Mouse (Mus musculus): ENCODE measurements around the gene Zfhx3.

Gene Zfhx3

GRCm38 (mm10) chr8:108750806-108751205 is 808.4 kb downstream of the Zfhx3 start:
- DNase-seq (ENCODE audit: low spot score) = no peak

- DNase-seq (ENCODE audit: low spot score) = no peak
Observed at GRCm38 (mm10) chr8:108754556-108754955, 812.1 kb downstream of the Zfhx3 start.

DNA sequence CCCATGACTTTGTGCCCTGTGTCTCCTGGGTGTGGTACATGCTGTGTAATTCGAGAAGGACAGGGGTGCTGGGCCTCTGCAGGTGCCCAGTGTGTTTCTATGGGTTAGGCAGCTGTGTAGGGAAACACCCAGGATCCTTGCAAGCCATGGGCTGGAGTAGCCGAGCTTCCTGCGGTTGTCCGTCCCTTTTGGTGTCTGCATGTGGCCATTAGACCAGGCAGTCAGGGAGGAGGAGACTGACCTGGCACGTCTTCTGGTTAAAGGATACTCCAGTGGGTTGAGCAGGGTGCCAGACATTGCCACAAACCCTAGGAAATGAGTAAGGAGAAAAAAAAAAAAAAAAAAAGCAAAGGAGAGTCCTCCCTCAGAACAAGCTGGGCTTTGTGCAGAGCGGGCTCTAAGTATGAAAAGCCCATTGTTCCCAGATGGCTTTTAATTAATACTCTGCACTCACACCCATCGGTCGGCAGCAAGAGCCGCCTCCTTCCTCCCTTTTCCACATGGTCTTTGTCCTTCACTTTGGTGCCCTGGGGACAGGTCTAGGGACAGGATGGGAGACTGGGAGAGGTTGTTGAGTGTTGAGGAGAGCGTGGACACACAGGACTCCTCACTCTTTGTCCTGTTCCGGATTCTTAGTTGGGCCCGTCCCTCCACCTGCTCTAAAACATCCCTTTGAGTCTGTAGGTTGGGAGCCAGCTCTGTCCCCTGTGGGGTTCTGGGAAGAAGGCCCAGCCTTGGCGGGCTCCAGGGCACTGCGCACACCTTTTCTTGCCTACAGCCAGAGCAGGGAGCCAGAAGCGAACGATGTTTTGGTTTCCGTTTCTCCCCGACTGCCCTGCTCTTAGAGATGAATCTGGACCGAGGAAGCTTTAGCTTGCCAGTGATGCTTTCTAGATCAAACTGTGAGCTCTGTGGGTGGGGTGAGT is 813.2 kb downstream of the Zfhx3 start:
- DNase-seq (ENCODE audit: low spot score) = peak; percentile 39

- no peak for DNase-seq (ENCODE audit: low spot score)
Observed at GRCm38 (mm10) chr8:108759511-108760330, 817.3 kb downstream of the Zfhx3 start.

DNA sequence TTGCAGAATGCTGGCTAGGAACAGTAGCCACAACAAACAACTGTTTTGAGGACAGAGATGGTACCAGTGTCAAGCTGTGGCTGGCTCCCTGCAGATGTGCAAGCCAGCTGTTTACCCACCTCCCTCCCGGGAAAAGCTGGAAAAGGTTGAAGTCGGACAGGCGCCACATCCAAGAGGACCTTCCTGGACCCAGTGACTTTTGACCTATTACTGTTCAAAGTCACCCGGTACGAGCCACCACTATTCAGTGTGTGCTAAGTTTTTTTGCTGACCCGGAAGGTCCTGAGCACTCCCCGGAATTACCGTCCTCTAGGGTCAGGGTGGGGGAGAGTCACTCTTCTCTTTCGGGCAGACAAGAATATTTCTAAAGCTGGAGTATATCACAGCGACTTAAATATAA is 818.3 kb downstream of the Zfhx3 start:
- DNase-seq (ENCODE audit: low spot score) = no peak

DNA sequence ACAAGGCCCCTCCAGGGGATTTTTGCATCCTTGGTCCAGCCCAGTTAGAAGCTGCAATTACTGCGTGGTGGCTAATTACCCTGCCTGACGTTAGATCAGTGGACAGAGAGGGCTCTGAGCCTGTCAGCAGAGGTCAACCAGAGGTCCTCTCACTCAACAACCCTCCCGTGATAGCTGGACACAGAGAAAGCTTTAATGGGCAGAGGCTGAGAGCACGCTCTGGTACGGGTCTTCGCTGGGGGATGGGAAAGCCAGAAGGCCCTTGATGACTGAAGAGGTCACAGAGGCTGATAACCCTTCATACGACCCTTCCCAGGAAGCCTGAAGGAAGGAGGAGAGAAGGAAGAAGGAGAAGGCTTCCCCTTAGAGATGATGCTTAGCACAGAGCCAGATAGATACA is 820.1 kb downstream of the Zfhx3 start:
- no peak for DNase-seq (ENCODE audit: low spot score)

- no peak for DNase-seq (ENCODE audit: low spot score)
Observed at GRCm38 (mm10) chr8:108764403-108765194, 822.2 kb downstream of the Zfhx3 start.

DNA sequence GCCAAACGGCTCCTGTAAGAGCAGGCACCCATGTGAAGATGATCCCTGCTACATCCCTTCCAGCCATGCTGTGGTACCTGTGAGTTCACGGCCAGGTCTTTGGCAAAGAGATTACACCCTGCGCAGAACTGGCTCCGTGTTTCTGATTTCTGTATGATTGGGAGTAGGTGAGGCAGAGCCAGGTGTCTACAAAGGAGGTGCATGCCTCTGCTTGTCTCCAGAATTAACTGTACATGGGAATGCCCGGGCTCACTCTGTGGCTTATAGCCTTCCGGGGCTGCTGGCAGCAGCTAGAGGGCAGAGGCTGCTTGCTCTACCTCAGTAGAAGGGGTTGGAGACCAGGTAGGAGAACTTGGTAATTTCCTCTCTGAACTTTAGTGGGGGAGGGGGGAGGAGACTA is 823.7 kb downstream of the Zfhx3 start:
- DNase-seq (ENCODE audit: low spot score) = no peak

- DNase-seq (ENCODE audit: low spot score) = no peak
Observed at GRCm38 (mm10) chr8:108768051-108768450, 825.6 kb downstream of the Zfhx3 start.

- DNase-seq (ENCODE audit: low spot score) = no peak
Observed at GRCm38 (mm10) chr8:108770334-108770733, 827.9 kb downstream of the Zfhx3 start.

DNA sequence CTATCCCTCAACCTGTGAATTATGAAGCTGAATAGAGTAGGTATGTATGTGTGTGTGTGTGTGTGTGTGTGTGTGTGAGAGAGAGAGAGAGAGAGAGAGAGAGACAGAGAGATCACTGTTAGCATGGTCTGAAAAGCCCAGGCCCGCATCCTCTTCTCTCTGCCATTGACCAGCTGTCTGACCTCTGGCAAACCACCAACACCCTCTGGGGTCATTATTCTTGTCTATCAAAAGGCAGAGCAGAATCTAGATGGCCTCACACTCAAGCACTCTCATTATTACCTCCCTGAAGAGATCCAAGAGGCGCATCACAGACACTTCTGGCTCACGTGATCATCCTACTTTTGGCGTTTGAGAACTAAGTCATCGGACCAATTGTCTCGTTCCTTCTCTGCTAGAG is 831.0 kb downstream of the Zfhx3 start:
- DNase-seq (ENCODE audit: low spot score) = no peak

DNA sequence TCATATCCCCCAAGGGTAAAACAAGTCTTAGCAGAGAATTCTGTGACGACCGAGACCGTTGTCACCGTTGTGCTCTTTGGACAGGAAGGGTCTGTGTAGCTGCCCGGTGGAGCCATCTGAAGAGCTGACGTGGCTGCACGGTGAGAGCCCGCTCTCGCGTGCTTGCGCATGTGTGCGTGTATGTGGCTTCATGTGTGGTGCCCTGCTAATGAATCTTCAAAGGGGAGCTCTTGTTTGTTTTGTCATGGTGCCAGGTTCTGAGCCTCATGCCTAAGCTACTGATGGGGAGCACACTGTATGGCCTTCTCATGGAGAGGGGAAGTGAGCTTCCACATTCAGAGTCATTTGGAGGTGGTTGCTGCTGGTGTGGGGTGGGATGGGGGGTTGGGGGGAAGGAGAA is 835.6 kb downstream of the Zfhx3 start:
- no peak for DNase-seq (ENCODE audit: low spot score)

GRCm38 (mm10) chr8:108778551-108778950 is 836.1 kb downstream of the Zfhx3 start:
- no peak for DNase-seq (ENCODE audit: low spot score)

- DNase-seq (ENCODE audit: low spot score) = no peak
Observed at GRCm38 (mm10) chr8:108780766-108781165, 838.3 kb downstream of the Zfhx3 start.

- no peak for DNase-seq (ENCODE audit: low spot score)
Observed at GRCm38 (mm10) chr8:108781192-108781591, 838.7 kb downstream of the Zfhx3 start.

DNA sequence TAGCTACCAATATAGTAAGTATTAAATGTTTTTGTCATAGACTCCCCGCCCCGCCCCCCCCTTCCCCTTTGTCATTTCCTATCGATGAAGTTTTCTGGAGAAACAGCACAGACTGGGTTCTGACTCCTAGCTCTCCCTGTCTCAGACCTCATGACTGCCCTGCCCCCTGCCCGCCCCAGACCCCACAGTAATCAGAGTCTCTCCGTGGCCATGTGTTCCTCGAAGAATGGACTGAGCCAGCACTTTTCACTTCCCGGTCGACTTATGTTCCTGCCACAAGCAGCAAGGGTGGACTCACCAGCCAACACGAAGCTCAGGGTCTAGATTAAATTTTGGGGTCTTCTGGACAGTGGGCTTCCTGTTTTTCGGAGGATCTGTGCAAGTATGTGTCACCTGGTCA is 840.7 kb downstream of the Zfhx3 start:
- no peak for DNase-seq (ENCODE audit: low spot score)

DNA sequence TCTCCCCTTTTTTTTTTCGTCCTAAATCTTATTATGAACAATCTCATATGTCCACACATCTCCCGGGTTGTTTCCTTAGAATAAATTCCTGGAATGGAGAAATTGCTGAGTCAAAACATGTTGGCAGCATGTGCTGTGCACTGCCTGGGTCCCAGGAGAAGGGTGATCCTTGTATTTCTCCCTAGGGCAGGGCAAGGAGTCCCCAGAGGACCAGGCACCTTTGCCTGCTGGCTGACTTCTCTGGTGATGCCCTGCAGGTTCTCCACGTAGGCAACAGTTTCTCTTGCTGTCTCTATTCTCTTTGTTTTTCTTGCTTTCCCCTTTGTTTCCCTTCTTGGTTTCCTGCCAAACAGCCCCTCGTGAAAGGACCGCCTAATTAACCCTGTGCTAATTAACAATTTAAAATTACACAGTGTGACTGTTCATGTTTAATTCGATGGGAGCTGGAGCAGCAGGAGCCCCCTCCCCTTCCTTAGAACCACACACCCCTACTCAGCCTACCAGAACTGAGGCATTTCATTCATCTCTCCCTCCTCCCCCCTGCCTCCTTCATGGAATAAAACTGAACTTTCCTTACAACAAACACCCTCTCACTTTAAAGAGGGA is 845.8 kb downstream of the Zfhx3 start:
- no peak for DNase-seq (ENCODE audit: low spot score)

DNA sequence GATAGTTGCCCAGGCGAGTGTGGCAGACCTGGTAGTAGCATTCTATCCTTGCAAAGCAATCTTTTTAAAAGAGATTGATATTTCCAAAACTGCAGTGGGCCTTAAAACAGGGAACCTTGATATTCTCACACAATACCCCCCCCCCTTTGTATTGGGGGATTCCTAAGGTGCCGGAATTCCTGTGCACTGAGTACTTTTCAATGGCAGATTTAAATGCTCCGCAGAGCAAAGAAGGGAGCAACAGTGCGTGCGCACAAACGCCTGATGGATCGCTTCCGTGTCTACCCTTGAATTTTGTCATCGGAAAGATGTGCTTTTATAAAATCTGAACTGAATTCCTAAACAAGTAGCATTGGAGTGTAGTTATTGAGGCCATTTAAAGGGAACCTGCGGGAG is 846.3 kb downstream of the Zfhx3 start:
- DNase-seq (ENCODE audit: low spot score) = no peak

GRCm38 (mm10) chr8:108790559-108791293 is 848.3 kb downstream of the Zfhx3 start:
- DNase-seq (ENCODE audit: low spot score) = no peak

GRCm38 (mm10) chr8:108796076-108796475 is 853.6 kb downstream of the Zfhx3 start:
- DNase-seq (ENCODE audit: low spot score) = no peak

DNA sequence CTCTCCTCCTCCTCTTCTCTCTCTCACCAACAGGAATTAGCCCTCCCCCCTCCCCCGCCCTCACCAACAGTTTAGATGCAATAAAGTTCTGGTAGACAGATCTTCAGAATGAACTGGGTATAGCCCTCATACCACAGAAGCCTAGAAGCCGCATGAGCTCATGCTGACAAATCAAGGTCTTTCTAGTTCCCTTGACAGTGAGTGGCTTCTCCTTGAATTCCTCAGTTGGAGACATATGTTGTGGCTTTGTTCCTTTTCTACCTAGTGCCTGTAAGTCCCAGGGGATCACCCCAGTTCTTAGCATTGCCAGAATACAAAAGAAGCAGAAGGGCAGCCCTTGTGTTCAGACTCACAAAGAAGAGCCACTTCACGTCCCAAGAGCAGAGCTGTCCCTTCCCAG is 854.4 kb downstream of the Zfhx3 start:
- no peak for DNase-seq (ENCODE audit: low spot score)

All from testis, postnatal 14 days (tissue).